Mouse (Mus musculus): ENCODE measurements around the gene Hyal2.
"Not testable (repeated sequence)": the region's sequence is repeated elsewhere in the genome, so short reads cannot be mapped to it uniquely, and the experiment has no call there.

Hyal2 gene

GRCm38 (mm10) chr9:107545602-107546001 is 22.1 kb upstream of the Hyal2 start:
- DNase-seq (ENCODE audit: low read depth, low spot score) = peak; percentile 84

GRCm38 (mm10) chr9:107547026-107547425 is 20.7 kb upstream of the Hyal2 start, which contains the start of gene Zmynd10:
Gene Zmynd10 (plus strand): TSS chr9:107547298.
- peak; percentile 94 for DNase-seq (ENCODE audit: low read depth, low spot score)

GRCm38 (mm10) chr9:107547957-107548356 is 19.8 kb upstream of the Hyal2 start:
- DNase-seq (ENCODE audit: low read depth, low spot score) = no peak

GRCm38 (mm10) chr9:107548820-107549219 is 18.9 kb upstream of the Hyal2 start:
- DNase-seq (ENCODE audit: low read depth, low spot score) = no peak

GRCm38 (mm10) chr9:107549297-107550074 is 18.3 kb upstream of the Hyal2 start:
- no peak for DNase-seq (ENCODE audit: low read depth, low spot score)

- no peak for DNase-seq (ENCODE audit: low read depth, low spot score)
Observed at GRCm38 (mm10) chr9:107550491-107551116, 17.1 kb upstream of the Hyal2 start.

GRCm38 (mm10) chr9:107551117-107551889 is 16.4 kb upstream of the Hyal2 start, which contains the start of gene Rassf1:
Gene Rassf1 (plus strand): TSS chr9:107551555.
- DNase-seq (ENCODE audit: low read depth, low spot score) = no peak

- no peak for DNase-seq (ENCODE audit: low read depth, low spot score)
Observed at GRCm38 (mm10) chr9:107551890-107552355, 15.8 kb upstream of the Hyal2 start.

GRCm38 (mm10) chr9:107552690-107553393 is 14.9 kb upstream of the Hyal2 start:
- no peak for DNase-seq (ENCODE audit: low read depth, low spot score)

GRCm38 (mm10) chr9:107553541-107554318 is 14.0 kb upstream of the Hyal2 start:
- DNase-seq (ENCODE audit: low read depth, low spot score) = no peak

- peak; percentile 100 for DNase-seq (ENCODE audit: low read depth, low spot score)
Observed at GRCm38 (mm10) chr9:107554319-107554825, 13.4 kb upstream of the Hyal2 start.

GRCm38 (mm10) chr9:107555031-107555457 is 12.7 kb upstream of the Hyal2 start:
- peak; percentile 43 for DNase-seq (ENCODE audit: low read depth, low spot score)

- no peak for DNase-seq (ENCODE audit: low read depth, low spot score)
Observed at GRCm38 (mm10) chr9:107555701-107556100, 12.0 kb upstream of the Hyal2 start.

GRCm38 (mm10) chr9:107556346-107556745 is 11.4 kb upstream of the Hyal2 start:
- no peak for DNase-seq (ENCODE audit: low read depth, low spot score)

GRCm38 (mm10) chr9:107563029-107563581 is 4.6 kb upstream of the Hyal2 start, which contains the start of gene Tusc2:
Gene Tusc2 (plus strand): TSS chr9:107563255.
- DNase-seq (ENCODE audit: low read depth, low spot score) = peak; percentile 99

GRCm38 (mm10) chr9:107565556-107565955 is 2.2 kb upstream of the Hyal2 start:
- DNase-seq (ENCODE audit: low read depth, low spot score) = not testable (repeated sequence)

- peak; percentile 87 for DNase-seq (ENCODE audit: low read depth, low spot score)
Observed at GRCm38 (mm10) chr9:107566041-107566709, 1.6 kb upstream of the Hyal2 start.

GRCm38 (mm10) chr9:107566855-107567254 is 890 bp upstream of the Hyal2 start:
- no peak for DNase-seq (ENCODE audit: low read depth, low spot score)

Data from brain, adult 2 months (tissue).